Mouse (Mus musculus) granulocyte monocyte progenitor cell, adult 5-6 weeks (primary cell): ENCODE measurements around the gene Hsph1. TPM values are rescaled to one million over a fixed set of nuclear protein-coding genes. Genes with fewer than 3 reads are reported as not detected.

Source experiments
- ATAC-seq: replicated peaks from 2 replicates; pipeline ENCODE4 v1.8.0; 2016; ENCODE audit warnings: mild to moderate bottlenecking, moderate TSS enrichment, inconsistent platforms; ENCODE audit not compliant: poor library complexity, severe bottlenecking
- total RNA-seq, 2 experiments: library from RNA; stranded (forward) in 1 of 2; stranded (reverse) in 1 of 2; fragments of 200-712, 200-1000 nt in 1 of 2; fragments of >200 nt in 1 of 2; fragmentation: Nextera tagmentation in 1 of 2; gene quantifications; 2 replicates each; pipeline ENCODE4 v1.2.3; 2014 to 2017

Gene Hsph1
- total RNA-seq (2014; fragmentation: Nextera tagmentation) (44.5 and 46.7 TPM in 2 replicates), total RNA-seq (2017) (27.7 and 42.5 TPM in 2 replicates)

DNA sequence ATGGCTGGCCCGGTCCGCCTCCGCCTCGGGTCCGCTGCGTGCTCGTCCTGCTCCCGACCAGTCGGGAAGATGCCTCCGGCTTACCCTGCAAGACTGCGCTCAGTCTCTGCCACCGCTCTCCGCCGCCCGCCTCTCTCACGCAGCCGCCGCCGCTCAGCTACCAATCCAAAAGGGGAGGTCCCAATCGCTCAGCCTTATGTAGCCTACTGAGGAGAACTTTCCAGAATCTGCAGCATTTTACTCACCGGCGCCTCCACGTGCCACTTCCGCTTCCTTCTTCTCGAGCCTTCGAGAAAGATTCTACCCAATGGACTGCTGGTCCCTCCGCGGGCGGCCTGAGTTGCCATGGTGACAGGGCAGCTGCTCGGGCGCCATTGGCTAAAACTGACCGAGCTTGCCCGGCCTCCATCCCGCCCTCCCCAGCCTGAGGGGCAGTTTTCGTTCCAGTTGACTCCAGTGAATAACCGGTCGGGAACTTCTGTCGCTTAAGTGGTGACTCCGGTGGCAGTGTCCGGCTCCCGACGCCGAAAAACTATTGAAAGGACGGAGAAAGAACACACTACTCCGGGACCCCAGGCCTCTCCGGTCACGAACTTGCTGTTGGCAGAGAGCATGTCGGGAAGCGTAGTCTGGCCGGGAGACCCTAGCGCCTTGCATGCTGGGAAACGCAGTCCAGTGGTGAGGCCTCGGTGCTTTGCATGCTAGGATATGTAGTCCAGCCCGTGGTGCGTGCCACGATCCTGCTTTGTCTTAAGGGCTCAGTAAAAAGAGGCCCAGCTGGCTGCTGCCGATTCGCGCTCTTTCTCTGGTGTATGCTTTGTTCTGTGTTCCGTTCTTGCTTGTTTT, at the start of gene Hsph1:
TSS of gene Hsph1 (minus strand) at position 302 of the 846 bp plus-strand sequence.
- peak; percentile 91 for ATAC-seq

GRCm38 (mm10) chr5:149680946-149681345, 44.8 kb upstream of the Hsph1 start:
- no peak for ATAC-seq

- ATAC-seq: no peak
Observed at GRCm38 (mm10) chr5:149679886-149680285, 43.7 kb upstream of the Hsph1 start.

GRCm38 (mm10) chr5:149679362-149679761, 43.2 kb upstream of the Hsph1 start:
- no peak for ATAC-seq

GRCm38 (mm10) chr5:149678990-149679348, 42.8 kb upstream of the Hsph1 start:
- ATAC-seq: no peak

GRCm38 (mm10) chr5:149678100-149678989, 42.2 kb upstream of the Hsph1 start, which contains the start of gene B3glct:
Gene B3glct (plus strand): TSS chr5:149678230.
- ATAC-seq: peak; percentile 87

- no peak for ATAC-seq
Observed at GRCm38 (mm10) chr5:149677196-149677595, 41.0 kb upstream of the Hsph1 start.

GRCm38 (mm10) chr5:149663417-149663816, 27.2 kb upstream of the Hsph1 start:
- ATAC-seq: no peak

DNA sequence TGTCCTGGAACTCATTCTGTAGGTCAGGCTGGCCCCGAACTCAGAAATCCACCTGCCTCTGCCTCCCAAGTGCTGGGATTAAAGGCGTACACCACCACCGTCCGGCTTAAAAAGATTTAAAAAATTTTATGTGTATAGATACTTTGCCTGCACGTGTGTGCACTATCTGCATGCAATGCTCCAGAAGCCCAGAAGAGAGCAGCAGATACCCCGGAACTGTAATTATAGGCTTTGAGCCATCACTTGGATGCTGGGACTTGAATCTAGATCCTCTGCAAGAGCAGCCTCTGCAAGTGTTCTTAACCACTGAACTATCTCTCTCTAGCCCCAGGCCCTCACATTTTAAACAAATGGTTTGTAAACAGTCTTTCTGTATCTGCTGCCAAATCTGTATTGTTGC, 26.8 kb upstream of the Hsph1 start:
- no peak for ATAC-seq

DNA sequence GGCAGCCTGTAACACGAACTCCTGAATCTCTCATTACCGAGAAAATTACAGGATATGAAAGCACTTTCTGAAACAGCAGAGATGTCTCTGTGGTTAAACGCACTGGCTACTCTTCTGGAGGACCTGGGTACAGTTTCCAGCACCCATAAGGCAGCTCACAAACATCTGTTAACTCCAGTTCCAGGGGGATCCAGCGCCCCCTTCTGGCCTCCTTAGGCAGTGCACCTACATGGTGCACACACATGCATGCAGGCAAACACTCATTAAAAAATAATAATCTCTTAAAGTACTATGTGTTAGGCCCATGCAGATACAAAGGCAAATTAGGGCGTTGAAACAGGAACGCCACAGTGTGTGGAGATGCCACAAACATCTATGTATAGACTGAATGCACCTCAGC, 25.3 kb upstream of the Hsph1 start:
- no peak for ATAC-seq

GRCm38 (mm10) chr5:149659414-149659780, 23.2 kb upstream of the Hsph1 start:
- ATAC-seq: 0 out of 2 replicates have a peak, but pooled peaks have one; percentile 30

DNA sequence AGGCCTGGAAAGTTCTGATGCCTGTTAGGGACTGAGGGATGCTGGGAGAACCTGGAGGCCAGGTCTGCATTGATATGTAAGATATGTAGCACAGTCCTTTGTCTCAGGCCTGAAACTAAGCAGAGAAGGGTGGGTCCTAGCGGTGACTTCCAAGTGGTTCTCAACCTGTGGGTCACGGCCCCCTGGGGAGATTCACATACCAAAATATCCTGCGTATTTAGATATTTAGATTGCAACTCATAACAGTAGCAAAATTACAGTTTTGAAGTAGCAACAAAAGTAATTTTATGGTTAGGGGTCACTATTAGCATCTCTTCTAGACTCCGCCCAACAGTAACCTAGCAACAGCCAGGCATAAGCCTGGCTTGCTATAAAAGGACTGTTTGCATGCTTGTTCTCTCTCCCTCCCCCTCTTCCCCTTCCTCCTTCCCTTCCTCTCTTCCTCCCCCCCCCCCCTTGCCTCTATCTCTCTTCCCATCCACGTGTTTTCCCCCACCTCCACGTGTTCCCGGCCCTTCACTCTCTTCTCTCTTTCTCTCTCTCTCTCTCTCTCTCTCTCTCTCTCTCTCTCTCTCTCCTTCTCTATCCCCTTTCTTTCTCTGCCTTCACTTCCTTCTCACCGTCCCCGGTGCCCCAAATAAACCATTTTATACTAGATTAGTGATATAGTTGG, 22.7 kb upstream of the Hsph1 start:
- no peak for ATAC-seq

GRCm38 (mm10) chr5:149658022-149658421, 21.8 kb upstream of the Hsph1 start:
- ATAC-seq: no peak

DNA sequence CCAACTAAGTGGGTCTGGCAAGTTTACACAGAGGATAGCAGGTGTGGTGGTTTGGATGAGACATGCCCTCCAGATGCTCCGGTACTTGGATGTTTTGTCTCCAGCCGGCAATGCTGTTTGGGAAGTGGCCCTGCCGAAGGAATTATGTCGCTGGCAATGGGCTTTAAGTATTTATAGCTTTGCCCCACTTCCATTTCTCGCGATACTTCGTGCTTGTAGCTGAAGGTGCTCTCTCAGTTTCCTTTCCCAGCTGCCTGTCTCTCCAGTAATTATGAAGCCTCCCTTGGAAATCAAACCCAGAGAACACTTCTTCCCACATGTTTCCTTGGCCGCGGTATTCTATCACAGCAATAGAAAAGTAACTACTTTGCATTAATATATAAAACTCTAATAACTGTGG, 19.5 kb upstream of the Hsph1 start:
- ATAC-seq: no peak

- no peak for ATAC-seq
Observed at GRCm38 (mm10) chr5:149650179-149650553, 14.0 kb upstream of the Hsph1 start.

- no peak for ATAC-seq
Observed at GRCm38 (mm10) chr5:149649499-149650178, 13.5 kb upstream of the Hsph1 start.

GRCm38 (mm10) chr5:149648895-149649406, 12.8 kb upstream of the Hsph1 start:
- ATAC-seq: no peak

GRCm38 (mm10) chr5:149648196-149648595, 12.0 kb upstream of the Hsph1 start:
- ATAC-seq: no peak

GRCm38 (mm10) chr5:149647367-149648115, 11.4 kb upstream of the Hsph1 start:
- ATAC-seq: no peak
